Mouse (Mus musculus): ENCODE data around the gene Naxe. TPM values are rescaled to one million over a fixed set of nuclear protein-coding genes. Genes with fewer than 3 reads are reported as not detected.

Naxe gene
- polyA plus RNA-seq, 1 experiment from 2014 or later, result 171 TPM

- peaks cover 11% of the 10 kb centered on the region for H3K4me1 ChIP-seq (ENCODE audit: control insufficient read depth, insufficient read depth, low read length)
- H3K9ac ChIP-seq (ENCODE audit: low read length), result 0 out of 2 replicates have a peak overlapping the region, but pooled peaks have one; percentile 30
- H3K27me3 ChIP-seq (ENCODE audit: control insufficient read depth, insufficient read depth, low read length), result peaks cover 62% of the 10 kb centered on the region
- peak overlapping the region; percentile 44 for H3K4me3 ChIP-seq (ENCODE audit: low read depth, low read length)
- H3K36me3 ChIP-seq (ENCODE audit: control insufficient read depth, insufficient read depth, low read length), result no peaks in the 10 kb centered on the region
- ATAC-seq (ENCODE audit: insufficient number of reproducible peaks, low FRiP score, low TSS enrichment, low read depth), result peak; percentile 77
- H3K9me3 ChIP-seq (ENCODE audit: control insufficient read depth, low read length), result no peaks in the 10 kb centered on the region; the same call in 1 of the 2 replicates
- no peak overlapping the region for H3K27ac ChIP-seq (replicated peaks; ENCODE audit: low read depth, low read length)
- peak overlapping the region; percentile 88 for H3K4me2 ChIP-seq (ENCODE audit: low read depth, severe bottlenecking)
- under 1% methylated on average over 66 of the region's 66 CpGs for WGBS
- peak; percentile 90 for DNase-seq (ENCODE audit: low spot score)
Observed at GRCm38 (mm10) chr3:88022322-88023191, 35.7 kb downstream of the Naxe start.

- Histone ChIP-seq H3K4me2 (ENCODE audit: low read depth, severe bottlenecking) (no peak overlapping the region), H3K9ac (ENCODE audit: low read length) (no peak overlapping the region), H3K9me3 (ENCODE audit: control insufficient read depth, low read length) (no peaks in the 10 kb centered on the region; the same call in 1 of the 2 replicates), H3K4me1 (ENCODE audit: control insufficient read depth, insufficient read depth, low read length) (no peaks in the 10 kb centered on the region), H3K27ac (replicated peaks; ENCODE audit: low read depth, low read length) (no peak overlapping the region), H3K27me3 (ENCODE audit: control insufficient read depth, insufficient read depth, low read length) (no peaks in the 10 kb centered on the region), H3K4me3 (ENCODE audit: low read depth, low read length) (no peak overlapping the region), H3K36me3 (ENCODE audit: control insufficient read depth, insufficient read depth, low read length) (no peaks in the 10 kb centered on the region)
- peak; percentile 53 for DNase-seq (ENCODE audit: low spot score)
- ATAC-seq (ENCODE audit: insufficient number of reproducible peaks, low FRiP score, low TSS enrichment, low read depth), result no peak
- 11% methylated on average over 6 of the region's 6 CpGs for WGBS
Observed at GRCm38 (mm10) chr3:88010634-88011265, 47.5 kb downstream of the Naxe start.

Other genes with a start within 250 kb of the Naxe start
- gene Pear1, start 234.2 kb downstream of the Naxe start, polyA plus RNA-seq (2014; fragmentation: Nextera tagmentation; extraction: Ambion mirVana), result 9.4 and 11.3 TPM in 2 replicates
- not detected in 2 replicates for gene Sh2d2a, start 211.7 kb downstream of the Naxe start, polyA plus RNA-seq (2014; fragmentation: Nextera tagmentation; extraction: Ambion mirVana)
- 24.1 and 24.4 TPM in 2 replicates for gene Prcc, start 172.9 kb downstream of the Naxe start, polyA plus RNA-seq (2014; fragmentation: Nextera tagmentation; extraction: Ambion mirVana)
- 305 and 311 TPM in 2 replicates for gene Hdgf, start 152.2 kb downstream of the Naxe start, polyA plus RNA-seq (2014; fragmentation: Nextera tagmentation; extraction: Ambion mirVana)
- gene Mrpl24, start 139.0 kb downstream of the Naxe start, polyA plus RNA-seq (2014; fragmentation: Nextera tagmentation; extraction: Ambion mirVana), result 76.2 and 76.8 TPM in 2 replicates
- 51.7 and 67.0 TPM in 2 replicates for gene Isg20l2, start 128.2 kb downstream of the Naxe start, polyA plus RNA-seq (2014; fragmentation: Nextera tagmentation; extraction: Ambion mirVana)
- 17.2 and 19.5 TPM in 2 replicates for gene Rrnad1, start 127.8 kb downstream of the Naxe start, polyA plus RNA-seq (2014; fragmentation: Nextera tagmentation; extraction: Ambion mirVana)
- gene Crabp2, start 109.8 kb downstream of the Naxe start, polyA plus RNA-seq (2014; fragmentation: Nextera tagmentation; extraction: Ambion mirVana), result 796 and 836 TPM in 2 replicates
- 7.9 and 8.8 TPM in 2 replicates for gene Nes, start 87.4 kb downstream of the Naxe start, polyA plus RNA-seq (2014; fragmentation: Nextera tagmentation; extraction: Ambion mirVana)
- gene Bcan, start 58.3 kb downstream of the Naxe start, polyA plus RNA-seq (2014; fragmentation: Nextera tagmentation; extraction: Ambion mirVana), result not detected in 2 replicates
- gene Hapln2, start 30.9 kb downstream of the Naxe start, polyA plus RNA-seq (2014; fragmentation: Nextera tagmentation; extraction: Ambion mirVana), result 0.44 TPM in 1 of 2 replicates, not detected in the other
- 36.9 and 44.1 TPM in 2 replicates for gene Gpatch4, start 15.4 kb downstream of the Naxe start, polyA plus RNA-seq (2014; fragmentation: Nextera tagmentation; extraction: Ambion mirVana)
- gene Ttc24, start 19.8 kb upstream of the Naxe start, polyA plus RNA-seq (2014; fragmentation: Nextera tagmentation; extraction: Ambion mirVana), result not detected in 2 replicates
- 16.0 and 19.6 TPM in 2 replicates for gene Iqgap3, start 23.5 kb upstream of the Naxe start, polyA plus RNA-seq (2014; fragmentation: Nextera tagmentation; extraction: Ambion mirVana)
- 12.6 and 14.3 TPM in 2 replicates for gene Mef2d, start 83.9 kb upstream of the Naxe start, polyA plus RNA-seq (2014; fragmentation: Nextera tagmentation; extraction: Ambion mirVana)
- gene Rhbg, start 196.2 kb upstream of the Naxe start, polyA plus RNA-seq (2014; fragmentation: Nextera tagmentation; extraction: Ambion mirVana), result 0.11 and 0.60 TPM in 2 replicates
- 0.37 and 0.59 TPM in 2 replicates for gene Gm38392, start 228.7 kb upstream of the Naxe start, polyA plus RNA-seq (2014; fragmentation: Nextera tagmentation; extraction: Ambion mirVana)
- 11.9 TPM in 2 replicates for gene Tsacc, start 238.5 kb upstream of the Naxe start, polyA plus RNA-seq (2014; fragmentation: Nextera tagmentation; extraction: Ambion mirVana)
- gene Cct3, start 238.6 kb upstream of the Naxe start, polyA plus RNA-seq (2014; fragmentation: Nextera tagmentation; extraction: Ambion mirVana), result 764 and 785 TPM in 2 replicates

Measured in limb, embryonic 11.5 days (tissue).